Mouse (Mus musculus) bone marrow, adult 2 months (tissue): ENCODE measurements around the gene Oit1.

Source experiments
- CTCF ChIP-seq: fragments of 200-500 bp; IDR thresholded peaks from 2 replicates; pipeline ENCODE4 v1.5.1; 2011; ENCODE audit warnings: low read length, control low read depth; ENCODE audit not compliant: control insufficient read depth, insufficient read depth
- POLR2A ChIP-seq: fragments of 200-500 bp; IDR thresholded peaks from 2 replicates; pipeline ENCODE4 v1.6.1; 2011; ENCODE audit warnings: low read depth, mild to moderate bottlenecking, control low read depth, low read length, borderline replicate concordance; ENCODE audit not compliant: control insufficient read depth

- TF ChIP-seq POLR2A (no peak), CTCF (no peak)
Measured at GRCm38 (mm10) chr14:8367121-8367520, 11.4 kb downstream of the Oit1 start.
